Mouse (Mus musculus) E14TG2a.4 (cell line): ENCODE data around the gene Atp1b1.

Experiments
- CTCF ChIP-seq: conservative IDR thresholded peaks from 2 replicates; pipeline ENCODE4 v1.5.1; 2014; ENCODE audit warnings: low read length
- POU5F1 ChIP-seq: IDR thresholded peaks from 2 replicates; pipeline ENCODE4 v1.6.1; 2014; ENCODE audit warnings: low read length, borderline replicate concordance

DNA sequence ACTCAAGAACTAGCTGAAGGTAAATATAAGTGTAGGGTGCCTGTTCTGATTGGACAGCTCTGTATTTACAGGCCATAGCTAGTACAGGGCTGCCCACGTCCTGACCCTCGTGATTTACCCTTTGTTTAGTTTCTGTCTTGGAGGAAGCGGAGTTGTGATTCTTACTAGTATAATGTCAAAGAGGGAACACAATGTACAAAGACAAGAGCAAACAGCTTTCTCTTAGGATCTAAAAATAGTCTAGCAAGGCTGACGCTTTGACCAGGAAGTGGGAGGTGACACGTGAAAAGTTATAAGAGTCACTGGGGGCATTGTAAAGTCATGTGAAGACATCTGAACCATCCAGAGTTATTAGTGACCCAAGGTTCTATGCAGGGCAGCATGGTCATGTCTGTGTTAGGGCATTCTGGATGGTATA is 52.8 kb downstream of the Atp1b1 start:
- TF ChIP-seq CTCF (no peak), POU5F1 (no peak)
